Mouse (Mus musculus): ENCODE data around the gene Zfp729b. TPM values are rescaled to one million over a fixed set of nuclear protein-coding genes. Genes with fewer than 3 reads are reported as not detected.

Gene Zfp729b
- polyA plus RNA-seq, 1 experiment, result 0.33 TPM

DNA sequence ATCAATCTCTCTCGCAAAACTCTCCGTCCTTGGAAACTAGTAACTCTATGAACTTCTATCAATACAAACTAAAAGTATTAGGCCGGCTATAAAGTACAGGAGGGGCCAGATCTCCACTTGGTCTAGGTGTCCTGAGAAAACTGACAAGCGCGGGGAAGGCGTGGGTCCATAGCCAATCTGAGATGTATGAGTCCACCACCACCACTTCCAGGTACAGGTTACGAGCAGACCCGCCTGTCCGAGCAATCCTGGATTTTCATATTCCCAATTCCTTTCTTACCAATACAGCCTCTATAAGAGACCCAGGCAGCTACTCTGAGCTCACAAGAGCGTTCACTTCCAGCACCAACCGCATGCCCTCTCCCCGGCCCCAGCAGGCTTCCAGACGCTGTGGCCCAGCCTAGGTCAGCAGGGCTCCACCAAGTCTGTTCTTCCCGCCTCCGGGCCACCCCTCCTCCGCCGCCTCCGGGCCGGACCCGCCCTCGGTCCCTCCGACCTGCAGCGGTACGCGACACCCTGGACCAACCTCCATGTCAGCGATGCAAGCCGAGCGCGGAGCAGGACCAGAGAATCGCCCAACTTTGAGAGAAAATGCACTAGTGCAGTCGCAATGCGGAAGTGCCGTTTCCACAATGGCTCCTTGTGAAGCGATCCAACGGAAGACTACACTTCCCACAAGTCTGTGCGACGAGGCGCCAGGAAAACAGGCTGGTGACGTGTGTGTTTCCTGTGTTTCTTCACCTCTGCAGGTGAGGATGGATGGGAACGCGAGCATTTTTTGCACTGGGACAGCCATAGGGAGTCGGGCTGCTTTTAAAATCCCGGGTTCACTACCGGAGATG lies 56.8 kb downstream of the Zfp729b start:
- Histone ChIP-seq H3K27ac (ENCODE audit: insufficient read depth, low read length) (peak overlapping the region; percentile 85), H3K4me1 (ENCODE audit: control insufficient read depth, insufficient read depth, insufficient read length) (peaks cover 6% of the 10 kb centered on the region; the same call in 1 of the 2 replicates), H3K27me3 (ENCODE audit: control insufficient read depth, insufficient read depth, low read length) (no peaks in the 10 kb centered on the region; the same call in 1 of the 2 replicates), H3K4me3 (ENCODE audit: extremely low read depth, insufficient read depth, insufficient read length) (peak overlapping the region; percentile 79), H3K36me3 (ENCODE audit: control insufficient read depth, insufficient read depth, low read length) (no peaks in the 10 kb centered on the region)
- DNase-seq (ENCODE audit: low read depth in 1 of 2, low spot score in 2 of 2), result peak; percentile 73 to 84
- WGBS, result 1% methylated on average over 44 of the region's 44 CpGs
- TF ChIP-seq POLR2A (IDR thresholded peaks at IDR 0.05; ENCODE audit: low read depth, low read length), result peak; percentile 59; the same call in 1 of the 2 replicates
- no peak for TF ChIP-seq CTCF (IDR thresholded peaks at IDR 0.05; ENCODE audit: extremely low read depth, insufficient read depth, insufficient read length, insufficient replicate concordance)

DNA sequence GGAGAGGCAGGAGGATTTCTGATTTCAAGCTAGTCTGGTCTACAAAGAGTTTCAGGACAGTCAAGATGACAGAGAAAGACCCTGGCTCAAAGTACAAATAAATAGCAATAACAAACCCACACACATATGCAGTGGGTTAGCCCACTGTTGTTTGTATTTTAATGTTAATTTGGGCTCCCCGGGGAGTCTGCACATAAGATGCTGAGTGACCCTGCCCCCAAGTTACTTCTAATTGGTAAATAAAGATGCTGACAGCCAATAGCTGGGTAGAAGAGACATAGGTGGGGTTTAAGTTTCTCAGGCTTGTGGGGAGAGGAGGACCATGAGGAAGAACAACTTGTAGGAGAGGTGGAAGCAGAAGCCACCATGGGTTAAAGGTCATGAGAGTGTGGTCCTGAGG lies 63.6 kb downstream of the Zfp729b start:
- no peaks in the 10 kb centered on the region for H3K27me3 ChIP-seq (ENCODE audit: control insufficient read depth, insufficient read depth, low read length)
- TF ChIP-seq POLR2A (IDR thresholded peaks at IDR 0.05; ENCODE audit: low read depth, low read length) (no peak), CTCF (IDR thresholded peaks at IDR 0.05; ENCODE audit: extremely low read depth, insufficient read depth, insufficient read length, insufficient replicate concordance) (no peak)
- no peak overlapping the region for H3K27ac ChIP-seq (ENCODE audit: insufficient read depth, low read length)
- no peak for DNase-seq (ENCODE audit: low read depth in 1 of 2, low spot score in 2 of 2)
- 91% methylated on average over 1 of the region's 1 CpGs for WGBS
- H3K36me3 ChIP-seq (ENCODE audit: control insufficient read depth, insufficient read depth, low read length), result peaks cover 19% of the 10 kb centered on the region
- peaks cover 3% of the 10 kb centered on the region; the same call in 1 of the 2 replicates for H3K4me1 ChIP-seq (ENCODE audit: control insufficient read depth, insufficient read depth, insufficient read length)
- no peak overlapping the region for H3K4me3 ChIP-seq (ENCODE audit: extremely low read depth, insufficient read depth, insufficient read length)

Other genes with a start within 250 kb of the Zfp729b start
- not detected in 2 replicates for gene Gm28044, start 249.2 kb downstream of the Zfp729b start, polyA plus RNA-seq (2012; rRNA removed)
- gene Zfp953, start 249.1 kb downstream of the Zfp729b start, polyA plus RNA-seq (2012; rRNA removed), result 0.14 and 0.32 TPM in 2 replicates
- gene Gm28041, start 234.0 kb downstream of the Zfp729b start, polyA plus RNA-seq (2012; rRNA removed), result 0.20 and 0.26 TPM in 2 replicates
- gene Zfp456, start 233.9 kb downstream of the Zfp729b start, polyA plus RNA-seq (2012; rRNA removed), result 0.19 and 0.30 TPM in 2 replicates
- 2.7 and 2.9 TPM in 2 replicates for gene Zfp429, start 209.9 kb downstream of the Zfp729b start, polyA plus RNA-seq (2012; rRNA removed)
- gene Zfp459, start 188.3 kb downstream of the Zfp729b start, polyA plus RNA-seq (2012; rRNA removed), result 0.23 and 0.33 TPM in 2 replicates
- gene Zfp874a, start 158.1 kb downstream of the Zfp729b start, polyA plus RNA-seq (2012; rRNA removed), result 0.40 and 1.3 TPM in 2 replicates
- gene Zfp874b, start 125.4 kb downstream of the Zfp729b start, polyA plus RNA-seq (2012; rRNA removed), result 1.9 and 2.8 TPM in 2 replicates
- 0.48 and 0.62 TPM in 2 replicates for gene Zfp58, start 109.2 kb downstream of the Zfp729b start, polyA plus RNA-seq (2012; rRNA removed)
- gene Gm26965, start 83.6 kb downstream of the Zfp729b start, polyA plus RNA-seq (2012; rRNA removed), result not detected in 2 replicates
- 8.4 and 13.3 TPM in 2 replicates for gene Zfp87, start 83.5 kb downstream of the Zfp729b start, polyA plus RNA-seq (2012; rRNA removed)
- gene Zfp748, start 55.9 kb downstream of the Zfp729b start, polyA plus RNA-seq (2012; rRNA removed), result 1.8 and 1.9 TPM in 2 replicates
- 0.13 TPM in 1 of 2 replicates, not detected in the other for gene Gm49345, start 28.1 kb upstream of the Zfp729b start, polyA plus RNA-seq (2012; rRNA removed)
- 0.39 and 0.57 TPM in 2 replicates for gene Zfp729a, start 28.1 kb upstream of the Zfp729b start, polyA plus RNA-seq (2012; rRNA removed)
- 2.8 and 4.2 TPM in 2 replicates for gene Zfp738, start 77.4 kb upstream of the Zfp729b start, polyA plus RNA-seq (2012; rRNA removed)
- 0.59 and 0.77 TPM in 2 replicates for gene Zfp65, start 119.5 kb upstream of the Zfp729b start, polyA plus RNA-seq (2012; rRNA removed)
- 0.26 and 0.46 TPM in 2 replicates for gene Zfp85, start 145.5 kb upstream of the Zfp729b start, polyA plus RNA-seq (2012; rRNA removed)
- gene Zfp493, start 170.0 kb upstream of the Zfp729b start, polyA plus RNA-seq (2012; rRNA removed), result 0.72 and 0.78 TPM in 2 replicates
- gene Zfp273, start 204.0 kb upstream of the Zfp729b start, polyA plus RNA-seq (2012; rRNA removed), result 0.19 TPM in 2 replicates
- gene Gm10037, start 221.4 kb upstream of the Zfp729b start, polyA plus RNA-seq (2012; rRNA removed), result 0.16 TPM in 1 of 2 replicates, not detected in the other

Data from spleen, adult 2 months (tissue).